Mouse (Mus musculus) thymus, adult 2 months (tissue): ENCODE data around the gene Rex1bd.

Source experiments
- CTCF ChIP-seq: fragments of 200-500 bp; IDR thresholded peaks from 2 replicates; pipeline ENCODE4 v1.5.1; 2012; ENCODE audit warnings: mild to moderate bottlenecking, control low read depth, low read length, moderate library complexity, borderline replicate concordance; ENCODE audit not compliant: control insufficient read depth, poor library complexity, insufficient read depth; ENCODE audit errors: extremely low read depth
- POLR2A ChIP-seq: fragments of 200-500 bp; IDR thresholded peaks from 2 replicates; pipeline ENCODE4 v1.6.1; 2012; ENCODE audit warnings: mild to moderate bottlenecking, low read length, control low read depth, moderate library complexity; ENCODE audit not compliant: control insufficient read depth, poor library complexity, insufficient read depth; ENCODE audit errors: extremely low read depth

DNA sequence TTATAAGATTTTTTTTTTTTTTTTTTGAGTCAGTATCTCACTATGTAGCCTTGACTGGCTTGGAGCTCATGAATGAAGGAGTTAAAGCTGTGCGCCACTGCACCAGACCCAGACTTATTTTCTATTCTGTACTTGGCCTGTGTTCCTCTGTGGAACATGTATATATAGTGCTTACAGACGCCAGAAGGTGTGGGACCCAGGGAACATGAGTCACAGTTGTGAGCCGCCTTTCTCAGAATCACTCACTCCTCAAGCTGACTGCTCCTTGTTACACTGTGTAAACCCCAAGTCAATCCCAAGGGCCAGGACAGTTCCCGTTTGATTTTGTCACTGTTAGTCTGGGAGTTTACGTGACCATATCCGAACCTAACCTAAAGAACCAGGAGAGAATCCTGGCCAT lies 12.5 kb upstream of the Rex1bd start:
- TF ChIP-seq POLR2A (no peak), CTCF (no peak)
